Mouse (Mus musculus): ENCODE measurements around the gene Tmem123. TPM values are rescaled to one million over a fixed set of nuclear protein-coding genes. Genes with fewer than 3 reads are reported as not detected.

Gene Tmem123
- total and polyA plus RNA-seq, 3 experiments = 43.5 to 88.8 TPM; not detected in 1

GRCm38 (mm10) chr9:7835302-7835701 is 71.5 kb downstream of the Tmem123 start:
- TF ChIP-seq ZMIZ1 (IDR thresholded peaks at IDR 0.05; ENCODE audit: low read depth, low read length) (no peak), RAD21 (IDR thresholded peaks at IDR 0.05; ENCODE audit: low read depth, low read length) (no peak), POLR2A (IDR thresholded peaks at IDR 0.05; ENCODE audit: control insufficient read depth in 1 of 2, insufficient read depth in 1 of 2, low read depth in 1 of 2, low read length in 2 of 2, poor library complexity in 1 of 2) (no peak), JUND (IDR thresholded peaks at IDR 0.05; ENCODE audit: low read depth, low read length) (0 out of 2 replicates have a peak, but pooled peaks have one; percentile 19), USF2 (IDR thresholded peaks at IDR 0.05; ENCODE audit: borderline replicate concordance in 1 of 2, insufficient read depth in 1 of 2, low read depth in 1 of 2, low read length in 2 of 2) (no peak), MAFK (IDR thresholded peaks at IDR 0.05; ENCODE audit: borderline replicate concordance, low read depth, low read length) (no peak), ELF1 (IDR thresholded peaks at IDR 0.05; ENCODE audit: low read depth, low read length) (no peak), RCOR1 (IDR thresholded peaks at IDR 0.05; ENCODE audit: low read depth, low read length) (peak; percentile 34; the same call in 1 of the 2 replicates), CHD1 (IDR thresholded peaks at IDR 0.05; ENCODE audit: low read depth, low read length) (0 out of 2 replicates have a peak, but pooled peaks have one; percentile 77), MYC (IDR thresholded peaks at IDR 0.05; ENCODE audit: low read depth, low read length) (peak; percentile 42; the same call in 1 of the 2 replicates)
- Histone ChIP-seq H3K9me3 (replicated peaks; ENCODE audit: insufficient read depth, low read length) (no peaks in the 10 kb centered on the region), H3K4me1 (ENCODE audit: control insufficient read depth in 1 of 2, insufficient read depth in 2 of 2, low read length in 2 of 2) (peaks cover 13 to 21% of the 10 kb centered on the region in 2 experiments), H3K79me2 (ENCODE audit: control insufficient read depth, insufficient read depth, low read length, poor library complexity) (peaks cover 36% of the 10 kb centered on the region), H3K9ac (ENCODE audit: control insufficient read depth, low read depth, low read length, poor library complexity, severe bottlenecking) (no peak overlapping the region), H3K4me3 (ENCODE audit: control insufficient read depth in 1 of 2, insufficient read depth in 1 of 2, low read depth in 2 of 2, low read length in 2 of 2) (peak overlapping the region in 1 of 2 experiments; percentile 88; a peak in 2 of 4 replicates), H3K36me3 (ENCODE audit: control insufficient read depth in 1 of 2, insufficient read depth in 2 of 2, low read length in 2 of 2) (peaks cover 3 to 44% of the 10 kb centered on the region in 2 experiments; a peak in 3 of 4 replicates), H3K27ac (ENCODE audit: control insufficient read depth, low read depth, low read length) (no peak overlapping the region), H3K27me3 (ENCODE audit: control insufficient read depth in 1 of 2, insufficient read depth in 2 of 2, low read length in 2 of 2) (no peaks in the 10 kb centered on the region)
- DNase-seq (ENCODE audit: low read depth, low spot score) = peak; percentile 28

- peaks cover 3 to 37% of the 10 kb centered on the region in 2 experiments; a peak in 3 of 4 replicates for H3K36me3 ChIP-seq (ENCODE audit: control insufficient read depth in 1 of 2, insufficient read depth in 2 of 2, low read length in 2 of 2)
- no peak for TF ChIP-seq MYB (IDR thresholded peaks at IDR 0.05; ENCODE audit: low read depth, low read length)
- no peak for TF ChIP-seq ELF1 (IDR thresholded peaks at IDR 0.05; ENCODE audit: low read depth, low read length)
- no peak for TF ChIP-seq ETS1 (IDR thresholded peaks at IDR 0.05; ENCODE audit: low read depth, low read length)
- no peak for TF ChIP-seq RAD21 (IDR thresholded peaks at IDR 0.05; ENCODE audit: low read depth, low read length)
- no peak for TF ChIP-seq MAFK (IDR thresholded peaks at IDR 0.05; ENCODE audit: borderline replicate concordance, low read depth, low read length)
- no peak for TF ChIP-seq ZC3H11A (IDR thresholded peaks at IDR 0.05; ENCODE audit: low read depth, low read length)
- TF ChIP-seq USF1 (IDR thresholded peaks at IDR 0.05; ENCODE audit: low read depth, low read length) = no peak
- TF ChIP-seq MYC (IDR thresholded peaks at IDR 0.05; ENCODE audit: low read depth, low read length) = no peak
- TF ChIP-seq UBTF (IDR thresholded peaks at IDR 0.05; ENCODE audit: borderline replicate concordance, insufficient read depth, low read depth, low read length) = 0 out of 2 replicates have a peak, but pooled peaks have one; percentile 73
- TF ChIP-seq ZMIZ1 (IDR thresholded peaks at IDR 0.05; ENCODE audit: low read depth, low read length) = no peak
- TF ChIP-seq TCF12 (IDR thresholded peaks at IDR 0.05; ENCODE audit: low read depth, low read length) = 0 out of 2 replicates have a peak, but pooled peaks have one; percentile 31
- TF ChIP-seq BHLHE40 (IDR thresholded peaks at IDR 0.05; ENCODE audit: borderline replicate concordance, low read depth, low read length) = no peak
- TF ChIP-seq ZKSCAN1 (IDR thresholded peaks at IDR 0.05; ENCODE audit: low read depth, low read length) = 0 out of 2 replicates have a peak, but pooled peaks have one; percentile 43
- no peak for TF ChIP-seq JUND (IDR thresholded peaks at IDR 0.05; ENCODE audit: low read depth, low read length)
- TF ChIP-seq ZNF384 (IDR thresholded peaks at IDR 0.05; ENCODE audit: low read depth, low read length) = no peak
- TF ChIP-seq KAT2A (conservative IDR thresholded peaks at IDR 0.05; ENCODE audit: low read depth, low read length) = no peak
- TF ChIP-seq CHD2 (IDR thresholded peaks at IDR 0.05; ENCODE audit: low read length) = no peak
- TF ChIP-seq POLR2AphosphoS5 (IDR thresholded peaks at IDR 0.05; ENCODE audit: borderline replicate concordance, low read depth, low read length) = no peak
- TF ChIP-seq POLR2A (IDR thresholded peaks at IDR 0.05; ENCODE audit: control insufficient read depth in 1 of 2, insufficient read depth in 1 of 2, low read depth in 1 of 2, low read length in 2 of 2, poor library complexity in 1 of 2) = no peak
- TF ChIP-seq TBP (IDR thresholded peaks at IDR 0.05; ENCODE audit: low read depth, low read length) = peak; percentile 47; the same call in 1 of the 2 replicates
- peak; percentile 17; the same call in 1 of the 2 replicates for TF ChIP-seq SIN3A (IDR thresholded peaks at IDR 0.05; ENCODE audit: low read length)
- TF ChIP-seq HCFC1 (IDR thresholded peaks at IDR 0.05; ENCODE audit: low read depth, low read length) = peak; percentile 57; the same call in 1 of the 2 replicates
- H3K27me3 ChIP-seq (ENCODE audit: control insufficient read depth in 1 of 2, insufficient read depth in 2 of 2, low read length in 2 of 2) = no peaks in the 10 kb centered on the region
- H3K4me3 ChIP-seq (ENCODE audit: control insufficient read depth in 1 of 2, insufficient read depth in 1 of 2, low read depth in 2 of 2, low read length in 2 of 2) = peak overlapping the region; percentile 63 to 88
- H3K9ac ChIP-seq (ENCODE audit: control insufficient read depth, low read depth, low read length, poor library complexity, severe bottlenecking) = peak overlapping the region; percentile 81
- H3K27ac ChIP-seq (ENCODE audit: control insufficient read depth, low read depth, low read length) = peak overlapping the region; percentile 91
- peak; percentile 91 for DNase-seq (ENCODE audit: low read depth, low spot score)
- no peaks in the 10 kb centered on the region for H3K9me3 ChIP-seq (replicated peaks; ENCODE audit: insufficient read depth, low read length)
- H3K4me1 ChIP-seq (ENCODE audit: control insufficient read depth in 1 of 2, insufficient read depth in 2 of 2, low read length in 2 of 2) = peaks cover 3 to 21% of the 10 kb centered on the region in 2 experiments; a peak in 3 of 4 replicates
- H3K79me2 ChIP-seq (ENCODE audit: control insufficient read depth, insufficient read depth, low read length, poor library complexity) = peaks cover 35% of the 10 kb centered on the region
Measured at GRCm38 (mm10) chr9:7836331-7836730, 72.5 kb downstream of the Tmem123 start.
